Mouse (Mus musculus) midbrain, postnatal 0 days (tissue): ENCODE measurements around the gene Btc. TPM values are rescaled to one million over a fixed set of nuclear protein-coding genes. Genes with fewer than 3 reads are reported as not detected.

Experiments
- ATAC-seq: fragments of 200-750 bp; cut with Nextera tagmentation; 2 replicates; pipeline ENCODE4 v1.8.0; 2017; ENCODE audit warnings: moderate number of reproducible peaks, mild to moderate bottlenecking, moderate TSS enrichment, moderate library complexity; ENCODE audit not compliant: low FRiP score
- DNase-seq: peaks from one replicate; pipeline ENCODE4 v3.0.0-alpha.2; 2015; ENCODE audit warnings: low spot score
- H3K27ac ChIP-seq: fragments of 300-500 bp; sonication (generic); 2 replicates; pipeline ENCODE4 v1.5.1; 2014; ENCODE audit warnings: low read depth, mild to moderate bottlenecking, low read length, mixed read lengths
- H3K27me3 ChIP-seq: fragments of 300-500 bp; sonication (generic); 2 replicates; pipeline ENCODE4 v1.6.1; 2014; ENCODE audit warnings: low read length, control low read depth, mixed read lengths; ENCODE audit not compliant: insufficient read depth
- H3K36me3 ChIP-seq: fragments of 300-500 bp; sonication (generic); 2 replicates; pipeline ENCODE4 v1.6.1; 2014; ENCODE audit warnings: low read length, control low read depth, mixed read lengths; ENCODE audit not compliant: insufficient read depth
- H3K4me1 ChIP-seq: fragments of 300-500 bp; sonication (generic); 2 replicates; pipeline ENCODE4 v1.6.1; 2014; ENCODE audit warnings: mild to moderate bottlenecking, control low read depth, antibody characterized with exemption, low read length, mixed read lengths; ENCODE audit not compliant: insufficient read depth
- H3K4me2 ChIP-seq: fragments of 300-500 bp; sonication (generic); 2 replicates; pipeline ENCODE4 v1.6.1; 2014; ENCODE audit warnings: low read depth, mild to moderate bottlenecking, low read length, mixed read lengths; ENCODE audit not compliant: poor library complexity, severe bottlenecking
- H3K4me3 ChIP-seq: fragments of 300-500 bp; sonication (generic); 2 replicates; pipeline ENCODE4 v1.5.1; 2014; ENCODE audit warnings: low read depth, mild to moderate bottlenecking, low read length, moderate library complexity
- H3K9ac ChIP-seq: fragments of 300-500 bp; sonication (generic); replicated peaks from 2 replicates; pipeline ENCODE4 v1.6.1; 2014; ENCODE audit warnings: mild to moderate bottlenecking, low read length, moderate library complexity, mixed read lengths; ENCODE audit not compliant: poor library complexity, severe bottlenecking
- H3K9me3 ChIP-seq: fragments of 300-500 bp; sonication (generic); 2 replicates; pipeline ENCODE4 v1.6.1; 2016; ENCODE audit warnings: low read length, control low read depth
- CTCF ChIP-seq: IDR thresholded peaks from 2 replicates; pipeline ENCODE4 v1.5.1; 2016; ENCODE audit warnings: antibody characterized with exemption, mild to moderate bottlenecking
- WGBS: fragments of 180-500 bp; shearing (Covaris S2); extraction: QIAGEN DNeasy Blood & Tissue Kit; methylation state at CpG from one replicate; pipeline ENCODE4 v1.1.7; 2014; 5-methylcytosine and 5-hydroxymethylcytosine counted together
- polyA plus RNA-seq: library from polyadenylated mRNA; unstranded; fragments of >200 nt; fragmentation: Nextera tagmentation; extraction: Ambion mirVana; gene quantifications from 2 replicates; pipeline ENCODE4 v1.2.1, GENCODE M21; 2015
- total RNA-seq: library from RNA; depleted of rRNA; stranded (reverse); fragments of >200 nt; gene quantifications from 2 replicates; pipeline ENCODE4 v1.2.3, GENCODE M21; 2014

The Btc gene
- total and polyA plus RNA-seq, 2 experiments from 2014 or later = 0.09 to 0.49 TPM

GRCm38 (mm10) chr5:91366925-91367324 is 35.9 kb downstream of the Btc start:
- H3K27me3 ChIP-seq = no peaks in the 10 kb centered on the region
- no peak overlapping the region for H3K27ac ChIP-seq
- H3K4me3 ChIP-seq = no peak overlapping the region
- TF ChIP-seq CTCF = no peak
- H3K36me3 ChIP-seq = no peaks in the 10 kb centered on the region
- DNase-seq = peak; percentile 47
- no peaks in the 10 kb centered on the region for H3K9me3 ChIP-seq
- 63% methylated on average over 10 of the region's 10 CpGs for WGBS
- 0 out of 2 replicates have a peak, but pooled peaks cover 4% of the 10 kb centered on the region for H3K4me1 ChIP-seq
- H3K9ac ChIP-seq = no peak overlapping the region
- peak; percentile 32; the same call in 1 of the 2 replicates for ATAC-seq
- no peak overlapping the region for H3K4me2 ChIP-seq

GRCm38 (mm10) chr5:91363274-91363991 is 39.4 kb downstream of the Btc start:
- no peaks in the 10 kb centered on the region for H3K27me3 ChIP-seq
- 0 out of 2 replicates have a peak overlapping the region, but pooled peaks have one; percentile 32 for H3K27ac ChIP-seq
- H3K4me3 ChIP-seq = no peak overlapping the region
- no peaks in the 10 kb centered on the region for H3K9me3 ChIP-seq
- WGBS = 62% methylated on average over 6 of the region's 6 CpGs
- H3K4me2 ChIP-seq = no peak overlapping the region
- ATAC-seq (peak; percentile 62; the same call in 1 of the 2 replicates), DNase-seq (peak; percentile 34)
- 0 out of 2 replicates have a peak, but pooled peaks cover 4% of the 10 kb centered on the region for H3K4me1 ChIP-seq
- H3K9ac ChIP-seq = no peak overlapping the region
- no peak for TF ChIP-seq CTCF
- no peaks in the 10 kb centered on the region for H3K36me3 ChIP-seq

GRCm38 (mm10) chr5:91352645-91353044 is 50.1 kb downstream of the Btc start:
- Histone ChIP-seq H3K4me1 (no peaks in the 10 kb centered on the region), H3K9ac (no peak overlapping the region), H3K36me3 (no peaks in the 10 kb centered on the region), H3K27me3 (no peaks in the 10 kb centered on the region), H3K4me3 (no peak overlapping the region), H3K27ac (no peak overlapping the region), H3K4me2 (no peak overlapping the region), H3K9me3 (no peaks in the 10 kb centered on the region)
- TF ChIP-seq CTCF = no peak
- 78% methylated on average over 5 of the region's 5 CpGs for WGBS
- peak; percentile 53 for DNase-seq
- ATAC-seq = no peak

GRCm38 (mm10) chr5:91345681-91346080 is 57.1 kb downstream of the Btc start:
- Histone ChIP-seq H3K27me3 (no peaks in the 10 kb centered on the region), H3K36me3 (no peaks in the 10 kb centered on the region), H3K9ac (no peak overlapping the region), H3K4me2 (no peak overlapping the region), H3K4me1 (no peaks in the 10 kb centered on the region), H3K4me3 (no peak overlapping the region), H3K27ac (no peak overlapping the region), H3K9me3 (no peaks in the 10 kb centered on the region)
- WGBS = 84% methylated on average over 5 of the region's 5 CpGs
- no peak for TF ChIP-seq CTCF
- ATAC-seq (no peak), DNase-seq (peak; percentile 71)

GRCm38 (mm10) chr5:91345064-91345463 is 57.7 kb downstream of the Btc start:
- ATAC-seq (no peak), DNase-seq (no peak)
- no peaks in the 10 kb centered on the region for H3K36me3 ChIP-seq
- no peak overlapping the region for H3K27ac ChIP-seq
- 83% methylated on average over 2 of the region's 2 CpGs for WGBS
- no peak overlapping the region for H3K9ac ChIP-seq
- no peak overlapping the region for H3K4me3 ChIP-seq
- H3K27me3 ChIP-seq = no peaks in the 10 kb centered on the region
- H3K4me1 ChIP-seq = no peaks in the 10 kb centered on the region
- no peak overlapping the region for H3K4me2 ChIP-seq
- no peaks in the 10 kb centered on the region for H3K9me3 ChIP-seq
- no peak for TF ChIP-seq CTCF

GRCm38 (mm10) chr5:91341981-91342760 is 60.6 kb downstream of the Btc start:
- Histone ChIP-seq H3K27me3 (no peaks in the 10 kb centered on the region), H3K36me3 (no peaks in the 10 kb centered on the region), H3K27ac (no peak overlapping the region), H3K9ac (no peak overlapping the region), H3K4me1 (no peaks in the 10 kb centered on the region), H3K9me3 (no peaks in the 10 kb centered on the region), H3K4me2 (no peak overlapping the region), H3K4me3 (no peak overlapping the region)
- ATAC-seq = no peak
- 84% methylated on average over 5 of the region's 5 CpGs for WGBS
- no peak for DNase-seq
- no peak for TF ChIP-seq CTCF
